Mouse (Mus musculus): ENCODE measurements around the gene Sh2d6. TPM values are rescaled to one million over a fixed set of nuclear protein-coding genes. Genes with fewer than 3 reads are reported as not detected.

Sh2d6 gene
- polyA plus RNA-seq, 1 experiment from 2014 or later: 1.2 TPM

Other genes starting within 250 kb of the Sh2d6 start
- gene Sftpb, start 217.1 kb downstream of the Sh2d6 start, polyA plus RNA-seq (2014; fragmentation: Nextera tagmentation; extraction: Ambion mirVana): not detected in 2 replicates
- gene Usp39, start 176.5 kb downstream of the Sh2d6 start, polyA plus RNA-seq (2014; fragmentation: Nextera tagmentation; extraction: Ambion mirVana): 45.3 and 55.3 TPM in 2 replicates
- 15.8 and 15.9 TPM in 2 replicates for gene 0610030E20Rik, start 174.4 kb downstream of the Sh2d6 start, polyA plus RNA-seq (2014; fragmentation: Nextera tagmentation; extraction: Ambion mirVana)
- gene Tmem150a, start 166.3 kb downstream of the Sh2d6 start, polyA plus RNA-seq (2014; fragmentation: Nextera tagmentation; extraction: Ambion mirVana): 15.4 and 28.7 TPM in 2 replicates
- gene Rnf181, start 154.8 kb downstream of the Sh2d6 start, polyA plus RNA-seq (2014; fragmentation: Nextera tagmentation; extraction: Ambion mirVana): 115 and 145 TPM in 2 replicates
- gene Vamp5, start 141.2 kb downstream of the Sh2d6 start, polyA plus RNA-seq (2014; fragmentation: Nextera tagmentation; extraction: Ambion mirVana): 3.1 and 28.2 TPM in 2 replicates
- 7.9 and 19.8 TPM in 2 replicates for gene Vamp8, start 131.0 kb downstream of the Sh2d6 start, polyA plus RNA-seq (2014; fragmentation: Nextera tagmentation; extraction: Ambion mirVana)
- gene Ggcx, start 107.4 kb downstream of the Sh2d6 start, polyA plus RNA-seq (2014; fragmentation: Nextera tagmentation; extraction: Ambion mirVana): 11.6 and 15.0 TPM in 2 replicates
- 392 and 416 TPM in 2 replicates for gene Mat2a, start 82.1 kb downstream of the Sh2d6 start, polyA plus RNA-seq (2014; fragmentation: Nextera tagmentation; extraction: Ambion mirVana)
- 3.4 and 9.0 TPM in 2 replicates for gene Capg, start 22.7 kb upstream of the Sh2d6 start, polyA plus RNA-seq (2014; fragmentation: Nextera tagmentation; extraction: Ambion mirVana)
- 17.6 and 17.8 TPM in 2 replicates for gene Elmod3, start 76.7 kb upstream of the Sh2d6 start, polyA plus RNA-seq (2014; fragmentation: Nextera tagmentation; extraction: Ambion mirVana)
- 3.9 and 5.5 TPM in 2 replicates for gene Retsat, start 76.8 kb upstream of the Sh2d6 start, polyA plus RNA-seq (2014; fragmentation: Nextera tagmentation; extraction: Ambion mirVana)
- gene Tgoln1, start 95.3 kb upstream of the Sh2d6 start, polyA plus RNA-seq (2014; fragmentation: Nextera tagmentation; extraction: Ambion mirVana): 42.1 and 50.3 TPM in 2 replicates